Mouse (Mus musculus): ENCODE measurements around the gene Cfap44. TPM values are rescaled to one million over a fixed set of nuclear protein-coding genes. Genes with fewer than 3 reads are reported as not detected.
"Not testable (repeated sequence)": the region's sequence is repeated elsewhere in the genome, so short reads cannot be mapped to it uniquely, and the experiment has no call there.

Gene Cfap44
- total RNA-seq, 1 experiment from 2014 or later: not detected

DNA sequence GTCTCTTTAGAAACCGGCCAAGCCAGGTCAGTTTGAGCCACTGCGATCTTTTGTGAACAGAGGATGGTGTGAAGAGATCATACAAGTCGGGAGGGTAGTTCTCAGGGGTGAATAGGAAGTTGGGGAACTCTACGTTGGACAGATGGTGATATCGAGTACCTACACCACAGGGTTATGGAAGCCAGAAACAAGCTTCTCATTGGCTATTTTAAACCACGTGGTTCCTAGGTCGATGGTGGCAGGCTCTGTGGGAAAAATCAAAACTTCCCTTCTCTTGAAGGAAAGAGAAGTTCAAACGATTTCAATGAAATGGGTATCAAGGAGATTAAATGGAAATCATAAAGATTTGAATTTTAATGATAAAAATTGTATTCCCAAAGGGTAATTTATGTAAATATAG, 27.1 kb downstream of the Cfap44 start:
- no peak for ATAC-seq (ENCODE audit: extremely low read depth, insufficient number of reproducible peaks, low FRiP score, poor library complexity, severe bottlenecking)

DNA sequence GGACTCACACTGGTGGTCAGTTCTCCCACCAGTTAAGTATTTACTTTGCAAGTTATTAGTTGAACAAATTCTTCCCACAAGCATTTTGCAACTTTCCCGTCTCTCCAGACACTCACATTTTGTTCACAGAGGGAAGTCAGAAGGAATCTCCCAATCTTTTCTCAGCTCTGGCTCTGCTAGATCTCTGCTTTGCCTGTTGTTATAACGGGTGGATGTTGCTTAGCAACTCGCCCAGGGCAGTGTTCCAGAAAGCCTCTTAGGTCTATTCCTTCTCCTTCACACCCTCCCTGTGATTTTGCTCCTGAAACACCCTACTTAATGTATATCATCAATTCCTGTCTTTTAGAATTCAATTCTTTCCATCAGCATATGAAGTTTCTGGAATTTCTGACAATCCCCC, 28.9 kb downstream of the Cfap44 start:
- no peak for ATAC-seq (ENCODE audit: extremely low read depth, insufficient number of reproducible peaks, low FRiP score, poor library complexity, severe bottlenecking)

- ATAC-seq (ENCODE audit: extremely low read depth, insufficient number of reproducible peaks, low FRiP score, poor library complexity, severe bottlenecking): no peak
These were observed 33.9 kb downstream of the Cfap44 start for GRCm38 (mm10) chr16:44428456-44428855.

DNA sequence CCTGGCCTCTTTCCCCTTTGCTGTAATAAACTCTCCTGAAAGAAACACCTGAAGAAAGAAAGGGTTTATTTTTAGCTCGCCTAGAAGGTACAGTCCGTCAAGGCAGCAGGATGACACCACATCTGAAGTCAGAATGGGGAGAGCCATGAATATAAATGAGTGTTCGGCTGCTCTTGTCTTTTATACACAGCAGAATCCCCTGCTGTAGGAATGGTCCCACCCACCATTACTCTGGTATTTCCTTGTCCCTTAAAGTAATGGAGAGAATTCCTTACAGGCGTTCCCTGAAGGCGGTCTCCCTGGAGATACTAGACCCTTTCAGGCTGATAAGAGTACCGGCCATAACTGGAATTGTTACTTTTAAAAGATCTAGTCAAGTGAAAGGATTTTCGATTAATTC, 35.4 kb downstream of the Cfap44 start:
- ATAC-seq (ENCODE audit: extremely low read depth, insufficient number of reproducible peaks, low FRiP score, poor library complexity, severe bottlenecking): no peak

DNA sequence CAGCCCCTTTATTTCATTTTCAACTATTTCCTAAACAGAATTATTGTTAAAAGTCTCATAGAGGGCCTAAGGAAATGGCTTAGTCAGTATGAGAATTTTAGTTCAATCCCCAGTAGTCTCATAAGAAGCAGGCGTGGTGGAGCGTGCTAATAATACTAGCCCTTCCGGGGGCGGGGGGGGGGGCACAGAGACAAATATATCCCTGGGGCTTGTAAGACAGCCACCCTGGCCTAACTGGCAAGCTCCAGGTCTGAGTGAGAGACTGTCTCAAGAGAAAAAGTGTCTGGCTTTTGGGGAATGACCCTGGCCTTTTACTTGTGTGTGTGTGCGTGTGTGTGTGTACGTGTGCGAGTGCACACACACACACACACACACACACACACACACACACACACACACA, 40.3 kb downstream of the Cfap44 start:
- no peak for ATAC-seq (ENCODE audit: extremely low read depth, insufficient number of reproducible peaks, low FRiP score, poor library complexity, severe bottlenecking)

DNA sequence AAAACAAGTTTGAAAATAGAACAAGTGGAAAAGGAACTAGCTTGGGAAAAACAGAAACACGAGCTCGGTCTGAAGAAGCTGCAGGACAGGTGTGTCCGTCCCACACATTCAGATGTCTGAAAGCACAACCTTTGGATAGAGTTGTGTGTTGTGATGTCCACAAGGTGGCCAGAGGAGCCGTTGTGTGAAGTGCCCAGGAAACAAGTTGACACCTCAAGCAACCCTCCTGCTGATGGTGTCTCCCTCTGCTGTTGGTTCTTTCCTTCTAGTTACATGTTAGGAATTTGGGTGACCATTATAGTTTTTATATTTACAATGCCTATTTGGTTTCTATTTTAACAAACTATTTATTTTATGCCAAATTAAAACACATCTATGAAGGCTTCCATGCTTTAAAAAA, 40.9 kb downstream of the Cfap44 start:
- no peak for ATAC-seq (ENCODE audit: extremely low read depth, insufficient number of reproducible peaks, low FRiP score, poor library complexity, severe bottlenecking)

DNA sequence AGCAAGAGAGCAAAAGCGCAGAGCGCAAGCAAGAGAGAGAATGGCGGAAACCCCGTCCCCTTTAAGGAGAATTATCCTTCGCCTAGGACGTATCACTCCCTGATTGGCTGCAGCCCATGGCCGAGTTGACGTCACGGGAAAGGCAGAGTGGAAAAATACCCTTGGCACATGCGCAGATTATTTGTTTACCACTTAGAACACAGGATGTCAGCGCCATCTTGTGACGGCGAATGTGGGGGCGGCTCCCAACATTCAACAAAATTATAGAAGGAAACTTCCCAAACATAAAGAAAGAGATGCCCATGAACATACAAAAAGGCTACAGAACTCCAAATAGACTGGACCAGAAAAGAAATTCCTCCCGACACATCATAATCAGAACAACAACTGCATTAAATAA, 47.3 kb downstream of the Cfap44 start:
- not testable (repeated sequence) for ATAC-seq (ENCODE audit: extremely low read depth, insufficient number of reproducible peaks, low FRiP score, poor library complexity, severe bottlenecking)

DNA sequence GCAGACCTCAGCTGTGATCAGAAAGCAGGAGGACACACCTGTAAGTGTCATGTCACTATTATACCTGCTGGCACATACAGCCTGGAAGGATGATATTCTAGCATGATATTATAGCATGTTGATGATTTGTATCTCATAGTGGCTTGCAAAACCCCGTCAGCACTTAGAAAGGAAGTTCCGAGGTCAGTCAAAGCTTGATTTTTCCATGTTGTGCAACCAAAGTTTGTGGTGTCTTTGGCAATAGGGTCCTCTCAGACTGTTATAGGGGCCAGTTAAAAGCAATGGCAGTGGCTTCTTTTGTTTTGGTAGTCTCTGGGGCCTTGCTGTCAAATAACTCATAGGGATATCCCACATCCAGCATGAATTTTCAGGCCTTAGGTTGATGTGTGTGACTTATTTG, 63.3 kb downstream of the Cfap44 start:
- no peak for ATAC-seq (ENCODE audit: extremely low read depth, insufficient number of reproducible peaks, low FRiP score, poor library complexity, severe bottlenecking)

DNA sequence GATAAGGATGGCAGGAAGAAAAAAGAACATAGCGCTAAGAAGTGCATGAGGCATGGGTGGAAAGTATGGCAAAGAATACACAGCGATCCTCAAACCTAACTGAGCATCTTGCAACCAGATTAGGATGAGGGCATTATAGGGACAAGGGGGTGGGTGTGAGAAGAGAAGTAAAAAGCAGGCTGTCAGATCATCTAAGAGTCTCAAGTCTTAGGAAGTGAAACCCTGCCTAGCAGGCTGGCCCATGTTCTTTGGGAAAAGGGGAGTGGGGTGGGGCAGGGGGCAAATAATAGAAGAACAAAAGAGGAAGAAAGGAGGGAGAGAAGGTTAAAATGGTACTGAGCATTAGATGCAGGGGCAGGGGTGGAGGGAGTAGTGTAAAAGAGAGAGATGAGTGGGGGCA, 64.2 kb downstream of the Cfap44 start:
- no peak for ATAC-seq (ENCODE audit: extremely low read depth, insufficient number of reproducible peaks, low FRiP score, poor library complexity, severe bottlenecking)

- no peak for ATAC-seq (ENCODE audit: extremely low read depth, insufficient number of reproducible peaks, low FRiP score, poor library complexity, severe bottlenecking)
These were observed 66.3 kb downstream of the Cfap44 start for GRCm38 (mm10) chr16:44460922-44461321.

GRCm38 (mm10) chr16:44475281-44475680, 80.7 kb downstream of the Cfap44 start:
- no peak for ATAC-seq (ENCODE audit: extremely low read depth, insufficient number of reproducible peaks, low FRiP score, poor library complexity, severe bottlenecking)

DNA sequence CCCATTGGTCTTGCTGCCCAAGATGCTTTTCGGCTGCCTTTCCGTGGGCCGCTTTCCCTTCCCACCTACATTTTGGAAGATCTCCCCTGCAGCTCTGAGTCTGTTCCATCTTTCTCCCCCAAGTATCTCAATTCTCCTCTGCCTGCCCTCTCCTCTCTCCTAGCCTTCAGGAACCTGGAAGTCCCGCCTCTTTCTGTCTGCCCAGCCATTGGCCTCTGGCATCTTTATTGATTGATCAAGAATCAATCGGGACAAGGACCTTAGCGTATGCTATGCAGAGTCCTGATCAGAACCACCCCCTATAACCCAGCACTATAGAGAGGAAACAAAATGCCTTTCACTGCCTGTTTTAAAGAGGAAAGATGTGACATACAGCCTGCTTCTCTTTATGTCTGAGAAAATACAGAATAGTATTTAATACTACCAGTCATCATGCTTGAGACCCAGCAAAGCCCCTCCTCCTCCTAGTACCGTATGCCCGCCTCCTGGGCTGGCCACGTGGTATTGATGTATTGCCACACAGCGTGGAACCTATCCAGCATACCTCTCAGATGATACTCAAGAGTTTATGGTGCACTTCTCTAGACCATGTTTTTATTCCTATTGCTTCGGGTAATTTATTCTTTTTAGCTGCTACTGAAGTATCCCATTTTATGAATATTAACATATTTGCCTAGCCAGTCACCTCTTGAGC, 81.2 kb downstream of the Cfap44 start:
- no peak for ATAC-seq (ENCODE audit: extremely low read depth, insufficient number of reproducible peaks, low FRiP score, poor library complexity, severe bottlenecking)

- ATAC-seq (ENCODE audit: extremely low read depth, insufficient number of reproducible peaks, low FRiP score, poor library complexity, severe bottlenecking): no peak
These were observed 84.2 kb downstream of the Cfap44 start for GRCm38 (mm10) chr16:44478767-44479166.

- no peak for ATAC-seq (ENCODE audit: extremely low read depth, insufficient number of reproducible peaks, low FRiP score, poor library complexity, severe bottlenecking)
These were observed 85.3 kb downstream of the Cfap44 start for GRCm38 (mm10) chr16:44479852-44480251.

GRCm38 (mm10) chr16:44480616-44481015, 86.0 kb downstream of the Cfap44 start:
- ATAC-seq (ENCODE audit: extremely low read depth, insufficient number of reproducible peaks, low FRiP score, poor library complexity, severe bottlenecking): no peak

GRCm38 (mm10) chr16:44481599-44482593, 87.3 kb downstream of the Cfap44 start:
- no peak for ATAC-seq (ENCODE audit: extremely low read depth, insufficient number of reproducible peaks, low FRiP score, poor library complexity, severe bottlenecking)

GRCm38 (mm10) chr16:44484079-44484478, 89.5 kb downstream of the Cfap44 start:
- no peak for ATAC-seq (ENCODE audit: extremely low read depth, insufficient number of reproducible peaks, low FRiP score, poor library complexity, severe bottlenecking)

GRCm38 (mm10) chr16:44484831-44485230, 90.2 kb downstream of the Cfap44 start:
- ATAC-seq (ENCODE audit: extremely low read depth, insufficient number of reproducible peaks, low FRiP score, poor library complexity, severe bottlenecking): no peak

DNA sequence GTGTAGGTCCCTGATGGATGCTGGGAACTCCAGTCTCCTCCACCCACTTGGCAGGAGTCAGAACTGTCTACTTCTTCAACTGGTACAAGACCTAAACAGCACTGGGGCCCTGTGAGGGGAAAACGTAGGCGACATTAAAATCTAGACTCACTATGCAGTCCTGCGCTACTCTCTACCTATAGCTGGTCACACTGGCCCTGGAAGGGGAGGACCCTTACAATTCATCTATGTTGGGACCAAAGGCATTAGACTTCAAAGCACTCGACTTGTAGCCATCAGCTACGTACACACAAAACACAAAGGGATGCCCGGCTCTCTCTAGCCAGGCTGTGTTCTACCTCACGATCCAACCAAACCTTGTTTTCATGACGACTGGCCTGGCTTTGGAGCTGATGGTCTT, 91.1 kb downstream of the Cfap44 start:
- ATAC-seq (ENCODE audit: extremely low read depth, insufficient number of reproducible peaks, low FRiP score, poor library complexity, severe bottlenecking): no peak

DNA sequence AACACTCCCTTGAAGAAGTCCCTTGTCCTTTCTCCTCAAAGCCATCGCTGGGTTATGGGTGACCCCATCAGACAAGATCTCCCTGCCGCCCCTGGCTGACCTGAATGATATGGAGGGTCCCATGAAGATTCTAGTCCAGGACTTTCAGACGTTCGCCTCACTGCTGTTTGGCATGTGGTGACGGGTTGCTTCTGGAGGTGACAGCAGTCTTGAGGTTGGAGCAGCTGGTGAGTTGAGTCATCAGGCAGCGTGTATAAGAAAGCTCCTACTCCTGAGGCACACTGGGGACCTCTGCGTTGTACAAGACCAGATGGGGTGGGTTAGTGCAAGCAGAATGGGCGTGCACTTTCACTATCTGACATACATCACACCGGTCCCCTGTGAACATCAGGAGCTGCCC, 92.0 kb downstream of the Cfap44 start:
- no peak for ATAC-seq (ENCODE audit: extremely low read depth, insufficient number of reproducible peaks, low FRiP score, poor library complexity, severe bottlenecking)

All from neutrophil, adult 5-6 weeks (primary cell).